Mouse (Mus musculus): Measurements from ENCODE around the gene Cryzl1.
A peak's percentile ranks its signal among the peaks of the same experiment; 100 is the strongest.

The Cryzl1 gene

DNA sequence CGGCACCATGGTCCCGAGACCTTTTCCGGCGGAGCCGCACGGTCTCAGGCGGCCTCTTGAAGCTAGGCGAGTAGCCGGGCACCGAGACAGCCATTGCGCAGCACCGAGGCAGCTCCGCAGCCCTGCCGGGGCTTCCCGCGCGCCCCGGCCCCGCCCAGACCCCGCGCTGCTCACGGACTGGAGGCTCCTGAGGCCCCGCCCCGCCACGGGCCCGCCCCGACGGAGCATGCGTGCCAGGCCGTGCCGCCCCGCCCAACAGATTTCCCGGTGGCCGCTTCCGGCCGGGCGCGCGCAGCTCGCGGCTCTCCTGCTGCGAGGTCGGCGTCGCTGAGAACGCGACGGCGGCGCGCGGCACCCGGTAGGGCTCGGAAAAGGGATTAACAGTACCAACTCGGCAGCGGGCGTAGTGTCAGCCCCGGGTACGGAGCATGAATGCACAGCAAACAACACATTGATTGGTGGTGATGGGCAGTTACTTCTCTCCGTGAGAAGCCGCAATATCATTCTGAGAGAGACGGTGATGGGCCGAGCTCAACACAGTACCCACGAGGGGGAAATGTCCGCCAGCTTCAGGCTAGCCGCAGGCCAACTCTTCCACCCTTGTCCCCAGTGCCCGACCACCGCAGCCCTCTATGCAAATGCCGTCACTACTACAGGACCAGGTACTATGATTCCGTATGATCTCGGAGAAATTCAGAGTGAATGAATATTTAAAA is 40.0 kb downstream of the Cryzl1 start, which contains the start of gene Donson:
TSS of gene Donson (minus strand) at position 152 of the 716 bp plus-strand sequence.
- DNase-seq (ENCODE audit: low spot score in 2 of 2): peak; percentile 84 to 93

- no peak for DNase-seq (ENCODE audit: low spot score in 2 of 2)
These were observed 40.7 kb downstream of the Cryzl1 start for GRCm38 (mm10) chr16:91688023-91688618.

- DNase-seq (ENCODE audit: low spot score in 2 of 2): no peak
These were observed 42.4 kb downstream of the Cryzl1 start for GRCm38 (mm10) chr16:91686369-91686768.

GRCm38 (mm10) chr16:91685526-91685925 is 43.2 kb downstream of the Cryzl1 start:
- DNase-seq (ENCODE audit: low spot score in 2 of 2): no peak

DNA sequence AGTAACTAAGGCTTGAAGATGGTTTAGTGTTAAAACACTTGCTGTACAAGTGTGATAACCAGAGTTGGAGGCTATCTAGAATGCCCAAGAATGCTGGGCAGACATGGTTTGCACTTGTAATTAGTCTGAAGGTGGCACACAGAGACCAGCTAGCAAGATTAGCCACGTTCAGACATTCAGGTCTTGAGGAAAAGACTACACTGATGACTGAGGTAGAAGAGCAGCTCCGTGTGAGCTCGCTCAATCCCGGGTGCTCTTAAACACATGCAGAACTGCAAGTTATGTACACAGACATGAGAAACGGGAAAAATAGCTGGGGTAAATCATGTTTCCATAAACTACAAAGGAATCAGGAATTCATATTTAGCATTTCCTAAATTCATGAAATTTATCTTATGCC is 48.1 kb downstream of the Cryzl1 start:
- DNase-seq (ENCODE audit: low spot score in 2 of 2): no peak

GRCm38 (mm10) chr16:91678147-91678911 is 50.4 kb downstream of the Cryzl1 start:
- no peak for DNase-seq (ENCODE audit: low spot score in 2 of 2)

GRCm38 (mm10) chr16:91674500-91674899 is 54.3 kb downstream of the Cryzl1 start:
- DNase-seq (ENCODE audit: low spot score in 2 of 2): no peak

DNA sequence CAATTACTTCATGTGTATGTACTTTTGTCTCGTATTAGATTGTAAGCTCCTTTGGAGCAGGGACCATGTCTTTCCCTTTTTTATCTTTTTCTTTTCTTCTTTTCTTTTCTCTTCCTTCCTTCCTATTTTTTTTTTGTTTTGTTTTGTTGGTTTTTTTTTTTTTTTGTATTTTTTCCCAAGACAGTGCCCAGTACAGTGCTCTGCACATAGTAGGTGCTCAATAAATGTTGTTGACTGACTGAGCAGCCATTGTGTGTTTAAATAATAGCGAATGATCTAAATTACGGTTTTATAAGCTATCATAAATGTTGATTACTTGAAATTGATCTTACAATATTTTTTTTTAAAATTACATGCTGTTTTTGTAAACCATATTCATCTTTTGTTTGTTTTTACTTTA is 65.0 kb downstream of the Cryzl1 start:
- no peak for DNase-seq (ENCODE audit: low spot score in 2 of 2)

DNA sequence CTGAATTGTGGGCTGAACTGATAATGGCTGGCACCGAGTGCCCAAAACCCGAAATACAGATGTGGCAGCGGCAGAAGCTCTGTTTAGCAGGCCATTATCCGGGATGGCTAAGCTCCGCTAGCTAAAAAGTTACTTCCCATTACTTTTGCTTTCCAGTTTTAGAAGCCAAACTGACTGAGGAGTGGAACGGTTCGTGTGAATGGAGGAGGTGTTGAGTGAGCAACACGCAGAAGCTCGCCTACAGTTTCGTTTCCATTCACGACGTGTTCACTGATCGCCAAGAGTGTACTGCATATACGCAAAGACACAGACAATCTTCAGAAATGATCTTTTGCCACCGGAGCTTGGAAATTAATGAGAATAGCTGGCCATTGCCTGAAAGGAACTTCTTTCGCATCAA is 66.4 kb downstream of the Cryzl1 start:
- DNase-seq (ENCODE audit: low spot score in 2 of 2): no peak

- DNase-seq (ENCODE audit: low spot score in 2 of 2): no peak
These were observed 67.4 kb downstream of the Cryzl1 start for GRCm38 (mm10) chr16:91661397-91661796.

DNA sequence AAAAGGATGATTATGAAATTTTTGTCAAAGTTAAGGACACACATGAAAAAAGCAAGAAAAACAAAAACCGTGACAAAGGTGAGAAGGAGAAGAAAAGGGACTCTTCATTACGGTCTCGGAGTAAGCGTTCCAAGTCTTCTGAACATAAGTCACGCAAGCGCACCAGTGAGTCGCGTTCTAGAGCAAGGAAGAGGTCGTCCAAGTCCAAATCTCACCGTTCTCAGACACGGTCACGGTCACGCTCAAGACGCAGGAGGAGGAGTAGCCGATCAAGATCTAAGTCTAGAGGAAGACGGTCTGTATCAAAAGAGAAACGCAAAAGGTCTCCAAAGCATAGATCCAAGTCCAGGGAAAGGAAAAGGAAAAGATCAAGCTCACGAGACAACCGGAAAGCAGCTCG is 69.0 kb downstream of the Cryzl1 start:
- DNase-seq (ENCODE audit: low spot score in 2 of 2): no peak

DNA sequence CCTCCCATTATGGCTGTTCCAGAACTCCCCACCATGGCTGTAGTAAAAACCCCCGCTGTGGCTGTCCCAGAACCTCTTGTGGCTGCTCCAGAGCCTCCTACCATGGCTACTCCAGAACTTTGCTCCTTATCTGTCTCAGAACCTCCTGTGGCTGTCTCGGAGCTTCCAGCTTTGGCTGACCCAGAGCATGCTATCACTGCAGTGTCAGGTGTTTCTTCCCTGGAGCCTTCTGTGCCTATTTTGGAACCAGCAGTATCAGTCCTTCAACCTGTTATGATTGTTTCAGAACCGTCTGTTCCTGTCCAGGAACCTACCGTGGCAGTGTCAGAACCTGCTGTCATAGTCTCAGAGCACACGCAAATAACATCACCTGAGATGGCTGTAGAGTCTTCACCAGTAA is 70.3 kb downstream of the Cryzl1 start:
- DNase-seq (ENCODE audit: low spot score in 2 of 2): no peak

DNA sequence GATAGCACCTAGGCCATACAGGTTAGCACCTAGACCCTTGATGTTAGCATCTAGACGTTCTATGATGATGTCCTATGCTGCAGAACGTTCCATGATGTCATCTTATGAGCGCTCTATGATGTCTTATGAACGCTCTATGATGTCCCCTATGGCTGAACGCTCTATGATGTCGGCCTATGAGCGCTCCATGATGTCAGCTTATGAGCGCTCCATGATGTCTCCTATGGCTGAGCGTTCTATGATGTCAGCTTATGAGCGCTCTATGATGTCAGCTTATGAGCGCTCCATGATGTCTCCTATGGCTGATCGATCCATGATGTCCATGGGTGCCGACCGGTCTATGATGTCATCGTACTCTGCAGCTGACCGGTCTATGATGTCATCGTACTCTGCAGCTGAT is 71.5 kb downstream of the Cryzl1 start:
- DNase-seq (ENCODE audit: low spot score in 2 of 2): no peak

- DNase-seq (ENCODE audit: low spot score in 2 of 2): no peak
These were observed 73.5 kb downstream of the Cryzl1 start for GRCm38 (mm10) chr16:91655285-91655684.

DNA sequence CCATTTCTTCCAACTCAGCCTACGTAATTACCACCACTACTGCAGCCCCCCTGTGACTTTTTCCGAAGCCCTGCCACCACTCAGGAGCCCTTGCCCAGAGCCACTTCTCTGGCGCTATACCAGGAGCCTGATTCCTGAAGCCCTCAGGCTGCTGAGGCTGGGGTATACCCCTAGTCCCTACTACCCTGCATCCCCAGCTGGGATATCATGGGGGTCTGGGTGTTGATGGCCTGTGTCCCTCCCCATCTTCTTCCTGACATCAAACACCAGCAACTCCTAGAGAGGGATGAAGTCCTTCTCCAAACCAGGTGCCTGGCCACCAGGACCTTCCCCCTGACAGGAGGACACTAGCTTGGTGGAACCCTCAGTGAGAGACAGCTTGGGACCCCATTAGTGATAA is 76.6 kb downstream of the Cryzl1 start:
- DNase-seq (ENCODE audit: low spot score in 2 of 2): no peak

GRCm38 (mm10) chr16:91649781-91650180 is 79.0 kb downstream of the Cryzl1 start:
- no peak for DNase-seq (ENCODE audit: low spot score in 2 of 2)

GRCm38 (mm10) chr16:91649246-91649645 is 79.5 kb downstream of the Cryzl1 start:
- no peak for DNase-seq (ENCODE audit: low spot score in 2 of 2)

DNA sequence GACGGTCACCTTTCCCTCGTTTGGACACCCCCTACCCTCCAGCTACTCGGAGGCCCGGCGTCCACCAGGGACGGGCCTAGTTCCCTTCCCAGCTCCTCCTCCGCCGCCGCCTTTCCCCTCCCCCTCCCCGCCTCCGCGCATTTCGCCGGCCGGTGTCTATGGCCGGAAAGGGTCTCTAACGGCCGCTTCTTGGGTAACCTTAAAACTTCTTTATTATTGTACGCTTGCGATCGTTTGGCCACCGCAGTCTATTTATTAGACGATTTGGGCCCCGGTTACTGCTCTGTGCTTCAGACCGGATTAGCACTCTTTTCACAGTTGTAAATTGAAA is 80.6 kb downstream of the Cryzl1 start:
- peak; percentile 77 to 83 for DNase-seq (ENCODE audit: low spot score in 2 of 2)

DNA sequence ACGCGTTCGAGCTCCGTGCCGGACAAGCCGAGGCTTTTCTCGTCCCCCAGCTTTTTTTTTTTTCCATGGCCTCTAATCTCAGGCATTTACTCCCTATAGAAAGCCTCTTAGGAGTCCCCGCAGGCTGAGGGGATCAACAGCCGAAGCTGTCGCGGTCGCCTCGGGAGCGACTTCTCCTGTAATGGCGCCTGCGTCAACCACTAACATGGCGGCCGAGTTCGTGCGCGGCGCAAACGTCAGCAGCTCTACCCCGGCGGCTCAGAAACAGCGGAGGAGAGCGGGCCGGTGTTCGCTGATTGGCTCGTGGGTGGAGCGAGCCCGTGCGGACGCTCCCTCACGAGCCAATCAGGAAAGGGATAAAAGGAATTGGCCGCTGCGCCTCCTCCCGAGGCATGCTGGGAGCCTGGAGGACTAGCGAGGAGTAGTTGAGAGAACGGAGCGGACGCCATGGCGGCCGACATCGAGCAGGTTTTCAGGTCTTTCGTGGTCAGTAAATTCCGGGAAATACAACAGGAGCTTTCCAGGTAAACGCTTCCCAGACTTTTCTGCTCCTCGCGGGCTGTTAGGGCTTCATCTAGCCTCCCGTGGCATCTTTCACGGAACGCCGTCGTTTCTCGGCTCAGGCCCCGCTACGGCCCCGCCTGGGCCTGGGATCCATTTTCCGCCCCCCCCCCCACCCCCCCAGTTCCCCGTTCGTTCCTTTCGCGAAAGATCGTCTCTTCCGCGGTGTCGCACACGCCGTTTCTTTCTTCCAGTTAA is 81.1 kb downstream of the Cryzl1 start, which contains the start of gene Son:
TSS of gene Son (plus strand) at position 46 of the 759 bp plus-strand sequence.
- DNase-seq (ENCODE audit: low spot score in 2 of 2): peak; percentile 85 to 97

DNA sequence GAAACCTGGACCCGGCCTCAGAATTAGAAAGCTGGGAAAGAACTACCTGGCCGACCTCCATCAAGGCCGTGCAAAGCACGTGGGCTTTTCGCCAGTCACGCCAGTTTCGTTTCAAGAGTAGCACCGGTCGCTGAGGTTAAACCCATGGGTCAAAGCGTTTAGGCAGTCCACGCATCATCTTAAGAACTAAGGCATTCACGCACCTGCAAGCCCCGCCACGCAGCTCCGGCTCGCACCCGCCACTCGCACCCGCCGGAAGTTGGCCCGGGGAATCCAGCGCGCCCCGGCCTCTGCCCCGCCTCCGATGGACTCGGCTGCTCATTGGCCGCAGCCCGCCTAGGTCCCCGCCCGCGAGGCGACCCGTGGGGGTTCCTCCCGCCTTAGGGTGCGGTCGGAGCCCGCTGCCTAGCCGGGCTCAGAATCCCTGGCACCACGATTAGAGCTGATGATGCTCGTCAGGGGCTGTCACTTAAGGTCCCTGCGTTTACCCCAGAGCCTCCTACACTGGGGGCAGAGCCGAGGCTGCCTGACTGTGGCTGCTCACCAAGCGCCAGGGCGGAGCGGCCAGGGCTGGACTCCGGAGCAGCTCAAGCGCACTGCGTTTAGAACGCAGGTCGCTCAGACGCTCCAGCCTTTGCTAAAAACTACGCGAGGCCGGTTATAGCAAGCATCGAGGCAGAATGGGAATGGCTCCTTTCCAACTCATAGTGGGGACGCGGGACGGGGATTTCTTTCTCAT is 81.9 kb downstream of the Cryzl1 start, which contains the start of gene Gart:
TSS of gene Gart (minus strand) at position 272 of the 739 bp plus-strand sequence.
- DNase-seq (ENCODE audit: low spot score in 2 of 2): peak; percentile 92 to 95

DNA sequence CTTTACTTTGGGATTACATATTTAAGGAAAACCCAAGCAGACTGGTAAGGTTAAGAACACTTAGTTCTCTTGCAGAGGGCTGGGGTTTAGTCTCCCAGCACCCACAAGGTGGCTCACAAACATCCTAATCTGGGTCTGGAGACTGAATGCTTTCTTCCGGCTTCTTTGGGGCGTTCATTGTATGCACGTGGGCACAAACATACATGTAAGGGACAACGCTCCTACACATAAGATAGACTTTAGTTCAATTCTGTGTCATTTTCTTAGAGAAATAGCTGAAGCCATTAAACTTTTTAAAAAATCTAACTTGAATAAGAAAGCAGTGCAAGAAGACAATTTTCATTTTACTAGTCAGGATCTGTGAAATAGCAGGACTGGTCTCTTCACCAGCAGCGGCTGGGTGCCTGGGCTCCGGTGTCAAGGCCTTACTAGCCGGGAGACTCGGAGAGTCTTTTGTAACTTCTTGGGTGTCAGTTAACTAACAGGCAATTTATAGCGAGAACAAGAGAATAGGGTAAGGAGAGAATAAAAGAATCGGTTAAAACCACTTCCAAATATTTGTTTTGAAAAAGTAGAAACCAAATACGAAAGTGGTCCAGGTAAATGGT is 82.7 kb downstream of the Cryzl1 start:
- DNase-seq (ENCODE audit: low spot score in 2 of 2): no peak
